Mouse (Mus musculus): ENCODE data around the gene Tnfsf18. TPM values are rescaled to one million over a fixed set of nuclear protein-coding genes. Genes with fewer than 3 reads are reported as not detected.

Tnfsf18 gene
- total RNA-seq (2021) = under 1 TPM in 1 of 2 experiments, not detected in 1; 0.23 TPM
- long read RNA-seq, experiment 1 = 0 reads
- long read RNA-seq, experiment 2 = 0 reads

DNA sequence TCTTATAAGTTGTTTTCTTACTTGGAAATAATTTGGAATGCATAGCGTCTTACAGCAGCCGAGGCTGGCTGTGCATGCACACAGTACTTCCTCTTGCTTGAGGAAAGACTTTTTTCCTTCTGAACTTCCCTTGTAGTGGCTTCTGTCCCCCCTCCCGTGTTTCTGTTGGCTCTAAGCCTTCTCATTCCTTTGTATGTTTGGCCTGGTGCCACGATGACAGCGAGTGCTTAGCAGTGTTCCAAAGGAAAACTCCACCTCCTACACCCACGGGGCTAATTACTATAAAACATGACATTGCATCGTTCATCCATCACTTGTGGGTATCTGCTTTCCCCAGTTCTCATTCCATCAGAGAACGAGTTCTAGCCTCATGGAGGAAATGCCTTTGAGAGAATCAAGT, at the start of gene Tnfsf18:
Gene Tnfsf18 (plus strand): TSS at position 313 of the 400 bp plus-strand sequence.
- peak; percentile 80 to 82 for DNase-seq

DNA sequence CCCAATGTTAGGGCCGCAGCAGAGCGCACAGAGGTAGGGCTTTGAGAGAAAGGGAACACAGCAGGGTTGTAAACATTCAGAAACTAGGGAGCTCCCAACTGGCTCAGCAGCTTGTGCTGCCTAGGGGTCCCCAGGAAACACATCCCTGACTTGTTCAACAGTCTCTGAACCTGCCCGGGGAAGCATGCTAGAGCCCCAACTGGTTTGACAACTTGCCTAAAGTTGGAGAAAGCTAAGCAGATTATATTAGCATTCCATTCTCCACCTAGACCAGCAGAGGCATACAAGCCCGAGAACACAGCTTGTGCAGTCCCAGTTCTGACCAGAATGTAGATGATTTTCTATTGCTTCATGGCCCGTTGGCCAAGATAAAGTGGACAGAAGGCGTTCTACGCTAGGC, 49.6 kb upstream of the Tnfsf18 start:
- no peak for DNase-seq

DNA sequence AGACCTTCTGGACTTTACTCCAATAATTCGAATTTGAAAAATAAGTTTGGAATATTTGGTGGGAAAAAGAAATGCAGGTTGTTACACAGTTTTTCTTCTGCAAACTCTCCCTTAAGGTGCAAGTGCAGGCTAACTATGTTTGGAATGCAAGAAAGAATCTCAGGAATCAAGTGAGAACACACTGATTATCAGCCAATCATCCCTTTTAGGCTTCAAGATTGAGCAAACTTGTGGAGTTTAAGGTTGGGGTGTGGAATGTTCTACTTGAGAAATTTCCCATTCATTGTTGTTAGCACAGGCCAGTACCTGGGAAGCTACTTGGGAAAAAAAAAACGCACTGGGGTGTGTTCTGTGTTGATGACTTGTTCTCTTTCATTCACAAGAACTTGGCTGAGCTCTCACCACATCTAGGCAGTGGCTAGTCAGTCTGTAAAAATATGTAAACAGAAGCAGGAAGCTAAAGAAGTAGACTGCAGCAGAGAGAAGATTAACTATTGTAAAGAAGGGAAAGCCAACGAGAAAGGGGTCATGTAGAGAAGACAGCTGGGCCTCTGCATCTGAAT, 42.7 kb upstream of the Tnfsf18 start:
- no peak for DNase-seq

DNA sequence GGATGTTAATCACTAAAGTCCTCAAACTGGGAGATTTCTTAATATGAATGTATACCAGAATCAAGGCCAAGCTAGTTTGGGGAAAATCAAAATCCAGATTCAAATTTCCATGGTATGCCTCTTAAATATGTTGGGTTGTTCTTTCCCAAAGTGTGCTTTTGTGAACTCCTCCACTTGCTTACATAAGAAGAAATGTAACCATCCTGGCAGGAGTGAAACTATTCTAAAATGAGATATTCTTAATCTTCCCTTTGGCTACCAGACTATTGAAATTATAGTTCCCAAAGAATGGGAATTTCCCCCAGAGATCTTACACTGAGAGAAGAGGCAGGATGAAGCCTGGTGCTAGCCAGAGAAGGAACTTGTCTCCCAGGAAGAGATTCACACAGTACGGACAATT, 42.2 kb upstream of the Tnfsf18 start:
- DNase-seq = no peak

DNA sequence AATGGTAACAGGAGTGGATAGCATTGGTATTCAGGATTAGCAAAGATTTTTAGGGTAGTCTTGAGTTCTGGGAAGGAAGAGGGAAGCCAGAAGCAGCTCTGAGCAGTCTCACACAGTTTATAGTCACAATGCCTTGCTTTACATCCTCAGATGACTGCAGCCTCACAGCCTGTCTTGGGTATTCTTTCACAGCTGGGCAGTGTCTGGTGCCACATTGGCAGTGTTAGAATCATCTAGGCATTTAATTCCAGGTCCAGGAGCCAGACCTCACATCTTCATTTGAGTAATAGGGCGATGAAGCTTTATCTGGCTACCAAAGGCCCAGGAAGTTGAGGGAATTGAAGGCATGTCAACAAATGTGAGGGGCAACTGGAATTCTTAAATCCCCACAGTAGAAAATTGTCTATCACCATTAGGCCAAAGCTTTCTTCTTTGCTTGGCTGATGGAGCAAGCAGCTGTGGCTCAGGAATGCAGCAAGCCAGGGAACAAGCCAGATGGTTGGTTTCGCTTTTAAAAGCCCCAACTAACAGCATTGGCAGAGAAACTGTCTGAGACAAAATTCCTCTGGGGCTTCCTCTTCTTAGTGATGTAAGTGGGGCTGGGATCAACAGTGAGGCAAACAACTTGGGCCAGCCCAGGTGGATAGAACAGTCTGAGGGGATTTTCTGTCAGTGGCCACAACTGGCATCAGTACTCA, 30.9 kb upstream of the Tnfsf18 start:
- peak in 1 of 2 experiments; percentile 11 for DNase-seq

DNA sequence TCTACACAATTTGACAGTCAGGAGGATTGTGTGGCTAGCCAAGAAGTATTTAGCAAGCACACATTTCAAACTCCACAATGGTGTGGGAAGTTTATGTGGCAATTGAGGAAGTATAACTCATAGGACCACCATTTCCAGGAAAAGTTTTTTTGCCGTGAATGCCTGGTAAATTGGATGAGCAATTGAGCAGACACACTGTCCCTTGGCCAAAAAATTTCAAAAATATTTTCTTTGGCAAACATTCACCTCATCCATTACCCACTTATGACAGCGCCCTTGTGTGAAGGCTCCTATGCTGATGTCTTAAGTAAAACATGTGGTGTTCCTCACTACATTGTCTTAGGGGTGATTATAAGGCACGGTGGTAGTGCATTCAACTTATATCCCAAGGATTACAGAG, 17.2 kb upstream of the Tnfsf18 start:
- DNase-seq = peak in 1 of 2 experiments; percentile 20

DNA sequence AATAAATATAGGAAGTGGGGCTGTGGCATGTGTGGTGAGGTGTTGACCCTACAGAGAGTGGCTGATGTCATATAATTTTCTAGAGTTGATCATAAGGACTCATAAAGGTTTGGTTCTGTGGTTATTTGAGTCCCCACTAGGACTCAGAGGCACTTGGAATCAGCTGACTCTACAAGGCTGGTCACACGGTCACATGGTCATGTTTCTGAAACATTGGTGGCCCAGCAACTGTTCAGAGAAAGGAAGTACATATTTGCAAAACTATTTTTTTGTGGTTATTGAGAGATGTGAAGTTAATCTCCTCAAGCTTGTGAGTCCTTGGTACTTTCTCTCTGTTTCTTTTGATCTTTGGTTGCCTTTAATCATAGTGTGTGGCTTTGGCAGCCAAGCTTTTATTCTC, 14.6 kb upstream of the Tnfsf18 start:
- no peak for DNase-seq

DNA sequence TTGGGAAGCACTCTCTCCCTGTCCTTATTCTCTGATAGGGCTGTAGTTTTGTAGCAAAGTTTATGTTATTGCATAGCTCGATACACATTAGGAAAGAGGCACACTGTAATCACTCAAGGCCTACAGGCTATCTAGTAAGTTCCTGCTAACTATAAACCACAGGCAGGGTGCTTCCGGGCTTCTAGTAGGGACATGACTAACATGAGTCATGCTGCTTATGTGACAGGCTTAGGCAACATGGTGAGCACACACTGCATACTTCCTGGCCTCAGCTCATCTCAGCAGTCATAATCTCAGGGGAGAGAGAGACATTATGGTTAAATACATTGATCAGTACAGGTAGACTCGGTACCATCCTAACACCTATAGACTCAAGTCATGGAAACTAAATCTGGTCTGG, 12.2 kb upstream of the Tnfsf18 start:
- no peak for DNase-seq

DNA sequence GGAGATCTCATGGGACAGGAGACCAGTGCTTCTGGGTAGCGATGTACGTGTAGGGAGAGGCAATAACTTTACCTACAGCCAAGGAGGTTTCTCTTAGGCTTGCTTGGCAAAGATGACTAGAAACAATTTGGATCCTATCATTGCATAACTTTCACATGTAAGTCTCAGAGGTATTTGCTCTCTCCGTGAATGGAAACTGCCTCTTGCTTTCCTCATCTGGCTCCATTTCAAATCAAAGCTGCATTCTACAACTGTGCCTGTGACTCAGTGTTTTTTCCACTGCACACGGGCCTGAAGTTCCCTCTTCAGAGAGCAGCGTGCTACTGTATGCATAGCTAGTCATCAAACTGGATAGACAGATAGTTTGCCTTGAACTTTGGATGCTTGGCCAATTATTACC, 7.4 kb upstream of the Tnfsf18 start:
- peak; percentile 36 to 39 for DNase-seq

DNA sequence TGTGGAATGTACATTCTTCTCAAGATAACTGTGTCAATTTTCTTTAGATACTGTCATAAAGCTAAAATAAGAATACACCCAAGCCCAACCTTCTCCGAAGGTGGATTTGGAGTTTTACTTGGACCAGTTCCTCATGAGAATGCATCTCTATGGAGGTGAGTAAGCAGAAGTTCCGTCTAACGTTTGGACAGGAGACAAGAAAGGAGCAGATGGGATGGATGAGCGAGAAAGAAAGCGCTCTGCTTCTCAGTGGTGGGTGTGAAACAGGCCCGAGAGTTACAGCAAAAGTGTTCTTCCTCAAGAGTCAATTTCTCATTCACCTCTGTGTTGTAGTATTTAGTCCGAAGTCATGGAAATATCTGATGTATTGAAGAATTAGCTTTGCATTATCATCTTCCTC, 2.7 kb upstream of the Tnfsf18 start:
- DNase-seq = no peak

DNA sequence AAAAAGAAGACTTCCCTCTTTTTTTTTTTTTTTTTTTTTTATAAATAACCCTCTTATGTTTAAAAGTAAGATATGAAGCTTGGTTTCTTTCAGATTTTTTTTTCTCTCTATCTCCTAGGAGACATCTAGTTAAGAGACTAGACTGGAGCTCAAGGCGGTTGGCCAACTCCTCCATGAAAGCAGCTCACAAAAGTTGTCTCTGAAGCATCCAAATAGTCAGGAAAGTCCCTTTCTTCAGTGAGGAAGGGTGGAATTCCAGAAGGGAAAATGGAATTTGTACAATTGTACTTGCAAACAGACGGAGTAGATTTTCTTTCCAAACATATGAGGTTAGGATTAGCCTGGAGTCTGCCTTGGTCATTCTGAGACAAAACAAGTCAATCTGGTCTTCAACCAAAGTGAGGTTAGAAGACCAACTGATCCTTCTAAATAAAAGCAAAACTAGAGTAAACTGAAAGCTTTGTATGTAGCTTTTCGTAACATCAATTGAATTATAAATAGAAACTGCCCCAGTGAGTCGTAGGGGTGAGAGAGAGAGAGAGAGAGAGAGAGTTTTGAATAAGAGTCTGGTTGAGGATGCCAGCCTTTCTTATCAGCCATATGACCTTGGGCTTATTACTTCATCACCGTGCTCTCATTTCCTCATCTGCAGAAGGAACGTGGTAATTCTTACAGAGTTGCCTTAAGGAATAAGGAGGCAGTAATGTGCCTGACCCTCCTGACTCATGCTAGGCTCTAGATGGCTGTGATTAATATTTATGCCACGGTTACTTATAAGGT, 2.6 kb downstream of the Tnfsf18 start:
- DNase-seq = no peak

DNA sequence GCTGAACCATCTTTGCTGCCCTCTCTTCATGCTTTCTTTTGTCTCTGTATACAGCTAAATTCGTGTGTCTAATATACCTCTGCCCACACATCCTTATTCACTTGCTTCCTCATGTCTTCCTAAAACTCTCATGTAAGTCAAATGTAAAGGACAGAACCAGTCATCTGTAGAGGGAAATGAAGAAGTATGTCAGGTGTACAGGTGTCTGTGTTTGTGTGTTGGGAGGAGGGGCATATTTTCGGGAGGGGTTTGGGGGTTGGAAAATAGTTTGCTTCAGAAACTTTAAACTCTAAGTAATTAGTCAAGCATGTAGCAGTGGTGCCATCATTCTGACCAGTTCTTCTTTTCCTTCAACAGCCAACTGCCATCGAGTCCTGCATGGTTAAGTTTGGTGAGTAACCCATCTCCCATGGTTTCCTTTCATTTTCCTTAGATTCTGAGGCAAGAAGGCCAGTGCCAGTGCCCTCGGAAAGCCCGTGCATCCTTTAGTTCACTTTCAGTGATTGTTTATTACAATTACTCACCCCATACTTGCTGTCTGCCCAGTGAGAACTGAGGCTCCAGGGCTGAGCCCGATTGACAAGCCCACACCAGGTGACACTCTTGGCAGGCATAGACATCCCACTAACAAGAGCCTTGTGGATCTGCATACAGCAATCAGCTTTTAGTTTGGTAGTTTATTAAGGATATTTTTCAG, 5.8 kb downstream of the Tnfsf18 start:
- no peak for DNase-seq

DNA sequence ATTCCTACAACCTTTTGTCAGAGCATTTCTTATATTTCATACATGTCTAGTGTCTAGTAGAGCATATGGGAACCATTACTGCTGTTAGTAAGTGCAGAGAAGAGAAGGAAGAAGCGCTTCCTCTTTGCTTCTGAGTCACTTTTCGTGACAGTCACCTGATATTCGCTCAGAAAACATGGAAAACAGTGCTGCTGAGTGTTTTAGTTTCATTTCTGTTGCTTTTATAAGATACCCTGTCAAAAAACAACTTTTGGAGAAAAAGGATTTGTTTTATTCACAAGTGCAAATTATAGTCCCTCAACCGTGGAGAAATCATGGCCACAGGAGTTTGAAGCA, 6.3 kb downstream of the Tnfsf18 start:
- DNase-seq = no peak

DNA sequence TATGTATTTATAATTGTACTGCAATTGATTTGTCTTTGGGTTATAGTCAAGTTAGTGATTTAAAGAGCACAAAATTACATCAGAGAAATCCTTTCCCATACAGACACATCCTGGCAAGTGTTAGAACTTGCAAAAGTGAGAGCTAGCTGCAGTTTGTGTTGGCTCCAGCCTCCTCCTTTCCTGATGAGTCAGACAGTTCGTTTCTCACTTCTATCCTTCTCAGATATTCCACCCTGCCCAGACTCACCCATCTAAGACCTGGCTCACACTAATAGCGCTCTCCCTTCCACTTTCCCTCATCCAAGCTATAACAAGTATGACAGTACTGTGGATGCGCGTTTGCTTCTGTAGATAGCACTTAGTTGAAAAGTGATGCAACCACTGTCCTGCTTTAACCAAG, 11.9 kb downstream of the Tnfsf18 start:
- no peak for DNase-seq

DNA sequence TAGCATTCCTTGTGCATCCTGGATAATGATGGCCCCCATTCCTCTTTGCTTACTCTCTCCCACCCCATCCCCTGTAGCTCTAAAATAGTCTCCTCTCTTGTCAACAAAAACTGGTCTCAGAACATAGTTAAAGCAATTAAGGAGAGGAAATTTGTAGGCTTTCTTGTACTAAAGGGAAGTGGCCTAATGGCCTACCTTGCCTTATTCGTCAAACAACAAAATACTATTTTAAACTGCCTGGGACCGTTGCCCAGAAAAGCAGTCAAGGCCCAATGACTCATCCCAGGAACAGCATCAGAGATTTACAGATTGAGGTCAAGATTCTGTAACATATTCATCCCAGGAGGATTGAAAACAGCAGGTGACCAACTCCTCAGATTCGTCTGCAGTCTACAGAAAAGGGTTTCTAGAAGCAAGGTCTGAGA, 13.2 kb downstream of the Tnfsf18 start:
- DNase-seq = peak; percentile 80 to 82

DNA sequence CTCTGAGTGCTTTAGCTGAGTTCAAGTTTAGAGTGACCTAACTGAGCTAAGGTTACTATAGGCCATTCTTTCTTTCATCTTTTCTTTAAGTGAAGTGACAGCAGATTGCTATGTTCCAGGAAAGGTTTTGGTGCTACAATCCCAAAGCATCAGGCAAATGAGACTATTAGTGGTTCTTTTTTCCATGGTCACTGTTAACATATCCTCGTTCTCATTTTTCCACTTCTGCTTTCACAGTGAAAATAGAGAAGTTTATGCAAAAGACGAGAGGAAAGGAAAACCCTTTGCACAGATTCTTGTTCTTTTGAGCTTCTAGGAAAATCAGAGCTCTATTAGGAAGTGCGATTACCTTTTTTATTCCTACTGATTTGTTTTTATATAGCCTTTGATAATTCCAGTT, 22.9 kb downstream of the Tnfsf18 start:
- no peak for DNase-seq

DNA sequence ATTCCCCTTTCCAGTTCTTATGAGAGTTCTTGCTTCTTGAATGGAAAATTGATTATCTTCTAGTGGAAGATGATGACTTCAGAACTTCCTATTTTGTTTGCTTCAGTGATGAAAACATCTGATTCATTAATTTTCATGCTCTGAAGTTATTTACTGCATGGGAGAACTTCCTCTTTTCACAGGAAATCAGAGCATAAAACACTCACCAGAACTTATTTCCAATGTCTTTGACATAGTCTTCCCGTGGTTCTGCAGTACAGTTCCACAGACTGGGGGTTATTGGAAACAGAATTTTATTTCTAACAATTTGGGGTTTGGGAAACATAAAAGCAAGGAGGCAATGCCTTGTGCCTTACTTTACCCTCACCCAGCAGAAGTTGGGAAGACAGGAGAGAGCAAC, 25.8 kb downstream of the Tnfsf18 start:
- no peak for DNase-seq

DNA sequence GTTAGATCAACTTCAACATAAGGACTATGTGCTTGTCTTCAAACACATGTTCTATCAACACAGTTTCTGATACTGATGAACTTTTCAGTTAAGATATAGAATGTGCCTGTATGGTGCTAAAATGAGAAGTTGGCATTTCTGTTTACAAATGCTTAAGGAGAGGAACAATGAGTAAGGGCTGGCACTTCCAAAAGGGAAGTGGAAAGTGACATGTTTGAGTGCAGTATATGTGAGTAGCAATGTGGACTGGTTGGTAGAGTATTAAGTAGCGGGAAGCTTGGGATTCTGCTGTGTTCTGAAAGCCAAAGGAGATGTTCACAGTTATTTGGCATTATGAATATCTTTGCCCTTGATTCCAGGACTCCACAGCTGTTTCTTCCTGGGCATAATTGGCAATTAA, 33.7 kb downstream of the Tnfsf18 start:
- DNase-seq = no peak

DNA sequence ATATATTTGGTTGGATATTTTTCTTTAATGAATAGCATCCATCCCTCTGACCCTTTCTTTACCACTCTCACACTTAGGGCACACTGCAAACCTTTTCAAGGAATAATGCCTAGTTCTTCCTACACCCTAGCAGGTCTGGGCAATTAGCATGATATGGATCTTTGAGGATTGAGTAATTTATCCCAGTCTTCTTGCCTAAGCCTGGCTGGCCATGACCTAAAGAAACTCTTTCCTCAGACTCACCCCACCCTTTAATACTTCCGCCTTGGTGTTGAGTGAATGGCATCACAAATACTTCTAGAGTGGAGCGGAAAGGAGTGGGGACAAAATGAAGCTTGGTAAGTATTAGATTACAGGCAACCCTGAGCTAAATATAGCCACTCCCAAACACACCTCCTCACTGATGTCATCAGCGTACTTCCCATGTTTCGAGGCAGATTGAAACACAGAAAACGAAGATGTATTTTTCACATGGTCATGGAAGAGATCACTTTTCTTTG, 56.2 kb downstream of the Tnfsf18 start:
- DNase-seq = no peak

DNA sequence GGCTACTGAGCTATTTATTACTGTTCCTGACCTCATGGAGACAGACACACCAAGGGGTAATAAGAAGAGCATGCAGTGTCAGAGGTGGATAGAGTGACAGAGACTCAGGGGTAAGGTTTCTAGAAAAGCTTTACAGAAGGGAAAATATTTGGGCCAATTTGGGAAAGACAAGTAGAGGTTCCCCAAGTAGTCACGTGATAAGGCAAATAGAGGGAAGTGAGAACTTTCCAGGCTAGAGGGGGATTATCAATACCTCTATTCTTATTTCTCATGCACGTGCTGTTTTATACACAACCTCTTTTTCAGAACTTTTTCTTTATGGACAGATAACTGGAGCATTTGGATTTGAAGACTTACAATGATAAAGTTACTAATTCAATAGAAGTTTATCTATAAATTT, 57.6 kb downstream of the Tnfsf18 start:
- DNase-seq = no peak
